Mouse (Mus musculus) testis, postnatal 14 days (tissue): ENCODE measurements around the gene Myo1b.

Source experiments
- DNase-seq: peaks from one replicate; pipeline ENCODE4 v3.0.0; 2021; ENCODE audit warnings: low spot score

Gene Myo1b

GRCm38 (mm10) chr1:51915576-51916156 is at the start of gene Myo1b:
Myo1b (minus strand) TSS chr1:51916071.
- peak; percentile 46 for DNase-seq

- DNase-seq, result no peak
These were observed 48.8 kb upstream of the Myo1b start for GRCm38 (mm10) chr1:51964647-51965046.

GRCm38 (mm10) chr1:51947116-51947515 is 31.2 kb upstream of the Myo1b start:
- DNase-seq, result no peak

- no peak for DNase-seq
These were observed 28.9 kb upstream of the Myo1b start for GRCm38 (mm10) chr1:51944755-51945154.

- DNase-seq, result no peak
These were observed 22.5 kb upstream of the Myo1b start for GRCm38 (mm10) chr1:51938357-51938756.

GRCm38 (mm10) chr1:51935006-51935405 is 19.1 kb upstream of the Myo1b start:
- DNase-seq, result no peak

GRCm38 (mm10) chr1:51934176-51934924 is 18.5 kb upstream of the Myo1b start:
- no peak for DNase-seq

GRCm38 (mm10) chr1:51932826-51933225 is 17.0 kb upstream of the Myo1b start:
- DNase-seq, result no peak

GRCm38 (mm10) chr1:51931561-51931960 is 15.7 kb upstream of the Myo1b start:
- DNase-seq, result no peak

- DNase-seq, result no peak
These were observed 14.7 kb upstream of the Myo1b start for GRCm38 (mm10) chr1:51930584-51930983.

- no peak for DNase-seq
These were observed 13.7 kb upstream of the Myo1b start for GRCm38 (mm10) chr1:51929557-51929956.

- peak; percentile 58 for DNase-seq
These were observed 6.9 kb upstream of the Myo1b start for GRCm38 (mm10) chr1:51922820-51923219.

- DNase-seq, result no peak
These were observed 405 bp upstream of the Myo1b start for GRCm38 (mm10) chr1:51916276-51916675.

- DNase-seq, result peak; percentile 70
These were observed 758 bp downstream of the Myo1b start for GRCm38 (mm10) chr1:51915051-51915575.

- DNase-seq, result no peak
These were observed 1.8 kb downstream of the Myo1b start for GRCm38 (mm10) chr1:51914095-51914494.

GRCm38 (mm10) chr1:51913071-51913814 is 2.6 kb downstream of the Myo1b start:
- DNase-seq, result no peak

GRCm38 (mm10) chr1:51911331-51911730 is 4.5 kb downstream of the Myo1b start:
- no peak for DNase-seq

GRCm38 (mm10) chr1:51909204-51909603 is 6.7 kb downstream of the Myo1b start:
- DNase-seq, result no peak

- DNase-seq, result no peak
These were observed 8.1 kb downstream of the Myo1b start for GRCm38 (mm10) chr1:51907821-51908220.

- no peak for DNase-seq
These were observed 9.5 kb downstream of the Myo1b start for GRCm38 (mm10) chr1:51906206-51906906.

GRCm38 (mm10) chr1:51905073-51905472 is 10.8 kb downstream of the Myo1b start:
- no peak for DNase-seq

GRCm38 (mm10) chr1:51897160-51897572 is 18.7 kb downstream of the Myo1b start:
- no peak for DNase-seq
